Mouse (Mus musculus): ENCODE results near the gene Snrpb2.

Gene Snrpb2

GRCm38 (mm10) chr2:143093726-143094125 lies 30.9 kb downstream of the Snrpb2 start:
- DNase-seq (ENCODE audit: low spot score), result peak; percentile 29

- DNase-seq (ENCODE audit: low spot score), result no peak
Measured at GRCm38 (mm10) chr2:143094761-143095160, 31.9 kb downstream of the Snrpb2 start.

- DNase-seq (ENCODE audit: low spot score), result no peak
Measured at GRCm38 (mm10) chr2:143097170-143097569, 34.3 kb downstream of the Snrpb2 start.

- no peak for DNase-seq (ENCODE audit: low spot score)
Measured at GRCm38 (mm10) chr2:143113859-143114258, 51.0 kb downstream of the Snrpb2 start.

- no peak for DNase-seq (ENCODE audit: low spot score)
Measured at GRCm38 (mm10) chr2:143114716-143115115, 51.9 kb downstream of the Snrpb2 start.

GRCm38 (mm10) chr2:143117453-143117852 lies 54.6 kb downstream of the Snrpb2 start:
- no peak for DNase-seq (ENCODE audit: low spot score)

GRCm38 (mm10) chr2:143118221-143118620 lies 55.4 kb downstream of the Snrpb2 start:
- no peak for DNase-seq (ENCODE audit: low spot score)

Data from ovary, adult 18-20 months (tissue).